Mouse (Mus musculus): Measurements from ENCODE around the gene Atp13a3. TPM values are rescaled to one million over a fixed set of nuclear protein-coding genes. Genes with fewer than 3 reads are reported as not detected.

The Atp13a3 gene
- polyA plus RNA-seq, 2 experiments: 8.7 to 14.8 TPM

DNA sequence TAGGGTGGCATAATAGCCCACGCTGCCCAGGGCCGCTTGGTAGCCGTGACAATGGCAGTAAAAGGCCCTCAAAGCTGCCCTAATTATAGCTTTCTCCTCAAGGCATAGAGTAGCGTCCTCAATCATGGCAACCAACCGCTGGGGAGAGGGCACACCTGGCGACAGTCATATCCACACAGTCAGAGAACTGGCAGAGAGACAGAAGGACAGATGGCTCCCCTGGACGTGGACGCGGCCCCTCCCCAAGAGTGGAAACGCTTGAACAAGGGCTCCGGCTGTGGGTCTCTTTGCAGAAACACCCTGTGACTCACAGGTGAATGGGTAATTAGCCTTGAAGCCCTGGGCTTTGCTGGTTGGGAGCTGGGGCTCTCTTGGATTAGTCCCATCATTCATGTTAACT is 127.4 kb downstream of the Atp13a3 start:
- Histone ChIP-seq H3K4me1 (replicated peaks; ENCODE audit: control insufficient read depth in 2 of 2, insufficient read depth in 2 of 2, low read length in 1 of 2) (no peaks in the 10 kb centered on the region), H3K9ac (replicated peaks) (no peak overlapping the region), H3K9me3 (ENCODE audit: control insufficient read depth, low read length) (no peaks in the 10 kb centered on the region), H3K27ac (no peak overlapping the region), H3K4me2 (ENCODE audit: low read depth) (no peak overlapping the region), H3K4me3 (ENCODE audit: insufficient read depth in 1 of 2, low read depth in 2 of 2, low read length in 2 of 2) (no peak overlapping the region), H3K36me3 (replicated peaks; ENCODE audit: control insufficient read depth, insufficient read depth, low read depth) (no peaks in the 10 kb centered on the region), H3K27me3 (ENCODE audit: control insufficient read depth, insufficient read depth, low read length) (peaks cover 16% of the 10 kb centered on the region)
- ATAC-seq (ENCODE audit: insufficient read depth): no peak
- TF ChIP-seq CTCF (IDR thresholded peaks at IDR 0.05; ENCODE audit: low read depth) (no peak), EP300 (IDR thresholded peaks at IDR 0.05; ENCODE audit: low read depth) (no peak)
- 67% methylated on average over 11 of the region's 11 CpGs for WGBS (ENCODE audit: insufficient replicate concordance)
- DNase-seq (ENCODE audit: low read depth in 3 of 3, low spot score in 3 of 3): no peak

- no peak for DNase-seq (ENCODE audit: low read depth in 3 of 3, low spot score in 3 of 3)
- no peaks in the 10 kb centered on the region for H3K36me3 ChIP-seq (replicated peaks; ENCODE audit: control insufficient read depth, insufficient read depth, low read depth)
- no peaks in the 10 kb centered on the region for H3K4me1 ChIP-seq (replicated peaks; ENCODE audit: control insufficient read depth in 2 of 2, insufficient read depth in 2 of 2, low read length in 1 of 2)
Measured at GRCm38 (mm10) chr16:30275558-30276340, 130.0 kb downstream of the Atp13a3 start.

GRCm38 (mm10) chr16:30273065-30273464 is 132.7 kb downstream of the Atp13a3 start:
- DNase-seq (ENCODE audit: low read depth in 3 of 3, low spot score in 3 of 3) (no peak), ATAC-seq (ENCODE audit: insufficient read depth) (no peak)
- H3K27me3 ChIP-seq (ENCODE audit: control insufficient read depth, insufficient read depth, low read length): no peaks in the 10 kb centered on the region
- no peak overlapping the region for H3K9ac ChIP-seq (replicated peaks)
- H3K27ac ChIP-seq: no peak overlapping the region
- H3K4me1 ChIP-seq (replicated peaks; ENCODE audit: control insufficient read depth in 2 of 2, insufficient read depth in 2 of 2, low read length in 1 of 2): no peaks in the 10 kb centered on the region
- H3K36me3 ChIP-seq (replicated peaks; ENCODE audit: control insufficient read depth, insufficient read depth, low read depth): no peaks in the 10 kb centered on the region
- H3K4me3 ChIP-seq (ENCODE audit: insufficient read depth in 1 of 2, low read depth in 2 of 2, low read length in 2 of 2): no peak overlapping the region
- WGBS (ENCODE audit: insufficient replicate concordance): 72% methylated on average over 8 of the region's 8 CpGs
- no peaks in the 10 kb centered on the region for H3K9me3 ChIP-seq (ENCODE audit: control insufficient read depth, low read length)
- TF ChIP-seq CTCF (IDR thresholded peaks at IDR 0.05; ENCODE audit: low read depth) (no peak), EP300 (IDR thresholded peaks at IDR 0.05; ENCODE audit: low read depth) (no peak)
- no peak overlapping the region for H3K4me2 ChIP-seq (ENCODE audit: low read depth)

More at GRCm38 (mm10) chr16:30275558-30276340, 130.0 kb downstream of the Atp13a3 start:
- no peak overlapping the region for H3K4me3 ChIP-seq (ENCODE audit: insufficient read depth in 1 of 2, low read depth in 2 of 2, low read length in 2 of 2)
- TF ChIP-seq EP300 (IDR thresholded peaks at IDR 0.05; ENCODE audit: low read depth) (no peak), CTCF (IDR thresholded peaks at IDR 0.05; ENCODE audit: low read depth) (no peak)
- H3K9me3 ChIP-seq (ENCODE audit: control insufficient read depth, low read length): no peaks in the 10 kb centered on the region
- no peak overlapping the region for H3K9ac ChIP-seq (replicated peaks)
- H3K27ac ChIP-seq: no peak overlapping the region
- 61% methylated on average over 15 of the region's 15 CpGs for WGBS (ENCODE audit: insufficient replicate concordance)
- H3K27me3 ChIP-seq (ENCODE audit: control insufficient read depth, insufficient read depth, low read length): no peaks in the 10 kb centered on the region
- no peak overlapping the region for H3K4me2 ChIP-seq (ENCODE audit: low read depth)
- no peak for ATAC-seq (ENCODE audit: insufficient read depth)

DNA sequence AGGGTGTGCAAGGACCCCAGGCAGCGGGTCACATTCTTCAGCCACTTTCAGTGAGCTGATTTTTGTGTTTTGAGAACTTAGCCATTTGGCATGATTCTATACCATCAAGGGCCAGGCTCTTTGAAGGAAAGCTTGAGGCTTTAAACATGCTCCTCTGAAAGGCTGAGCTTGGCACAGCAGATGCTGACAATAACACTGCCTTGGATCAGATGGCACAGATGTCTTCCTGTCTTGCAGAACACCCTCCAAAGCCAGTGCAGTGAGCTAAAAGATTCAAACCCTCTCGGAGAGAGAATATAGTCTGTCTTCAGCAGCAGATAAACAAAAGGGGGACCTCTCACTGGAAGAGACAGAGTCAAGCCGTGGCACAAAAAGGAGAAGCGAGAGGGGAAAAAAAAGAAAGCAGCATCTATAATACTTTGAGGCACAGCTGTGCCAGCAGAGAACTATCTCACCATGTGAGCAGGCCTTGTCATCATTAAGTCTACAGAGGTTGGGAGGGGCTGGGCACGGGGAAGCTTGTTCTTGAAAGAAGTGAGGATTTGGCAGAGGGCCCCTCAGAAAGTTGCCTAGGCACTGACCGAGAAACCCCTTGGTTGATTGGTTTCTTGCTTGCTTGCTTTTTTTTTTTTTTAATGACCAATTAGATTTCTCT is 133.7 kb downstream of the Atp13a3 start:
- Histone ChIP-seq H3K9me3 (ENCODE audit: control insufficient read depth, low read length) (no peaks in the 10 kb centered on the region), H3K36me3 (replicated peaks; ENCODE audit: control insufficient read depth, insufficient read depth, low read depth) (no peaks in the 10 kb centered on the region), H3K9ac (replicated peaks) (no peak overlapping the region), H3K4me2 (ENCODE audit: low read depth) (no peak overlapping the region), H3K4me3 (ENCODE audit: insufficient read depth in 1 of 2, low read depth in 2 of 2, low read length in 2 of 2) (no peak overlapping the region), H3K27ac (no peak overlapping the region), H3K4me1 (replicated peaks; ENCODE audit: control insufficient read depth in 2 of 2, insufficient read depth in 2 of 2, low read length in 1 of 2) (no peaks in the 10 kb centered on the region), H3K27me3 (ENCODE audit: control insufficient read depth, insufficient read depth, low read length) (no peaks in the 10 kb centered on the region)
- DNase-seq (ENCODE audit: low read depth in 3 of 3, low spot score in 3 of 3) (no peak), ATAC-seq (ENCODE audit: insufficient read depth) (no peak)
- 40% methylated on average over 6 of the region's 6 CpGs for WGBS (ENCODE audit: insufficient replicate concordance)
- TF ChIP-seq CTCF (IDR thresholded peaks at IDR 0.05; ENCODE audit: low read depth) (no peak), EP300 (IDR thresholded peaks at IDR 0.05; ENCODE audit: low read depth) (no peak)

DNA sequence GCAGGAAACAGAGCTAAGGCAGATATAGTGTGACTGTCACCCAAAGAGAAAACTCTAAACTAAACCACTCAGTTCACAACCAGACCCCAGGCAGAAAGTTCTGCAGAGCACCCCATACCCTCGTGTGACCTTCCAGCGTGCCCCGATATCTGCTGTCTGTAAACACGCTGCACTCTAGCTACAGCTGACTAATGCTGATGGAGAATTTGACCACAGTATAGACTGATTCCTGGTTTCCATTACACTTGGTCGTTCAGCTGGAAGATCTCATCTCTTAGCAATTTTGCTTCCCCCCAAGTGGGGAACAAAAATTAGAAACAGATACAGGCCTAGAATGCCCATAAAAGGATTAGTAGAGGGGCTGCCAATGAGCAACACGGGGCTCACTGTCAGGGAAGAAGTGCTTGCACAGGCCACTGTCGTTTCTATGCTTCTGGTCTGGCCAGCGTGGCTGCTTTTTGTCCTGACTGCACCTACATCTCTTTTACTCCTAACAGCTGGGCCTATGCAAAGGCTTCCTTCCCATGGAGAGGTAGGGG is 134.5 kb downstream of the Atp13a3 start:
- DNase-seq (ENCODE audit: low read depth in 3 of 3, low spot score in 3 of 3): no peak
- WGBS (ENCODE audit: insufficient replicate concordance): 58% methylated on average over 8 of the region's 8 CpGs

More for the DNA sequence above, 134.5 kb downstream of the Atp13a3 start:
- no peaks in the 10 kb centered on the region for H3K36me3 ChIP-seq (replicated peaks; ENCODE audit: control insufficient read depth, insufficient read depth, low read depth)
- no peak overlapping the region for H3K9ac ChIP-seq (replicated peaks)
- no peaks in the 10 kb centered on the region for H3K27me3 ChIP-seq (ENCODE audit: control insufficient read depth, insufficient read depth, low read length)
- TF ChIP-seq CTCF (IDR thresholded peaks at IDR 0.05; ENCODE audit: low read depth) (no peak), EP300 (IDR thresholded peaks at IDR 0.05; ENCODE audit: low read depth) (no peak)
- H3K4me1 ChIP-seq (replicated peaks; ENCODE audit: control insufficient read depth in 2 of 2, insufficient read depth in 2 of 2, low read length in 1 of 2): no peaks in the 10 kb centered on the region
- ATAC-seq (ENCODE audit: insufficient read depth): no peak
- no peak overlapping the region for H3K4me3 ChIP-seq (ENCODE audit: insufficient read depth in 1 of 2, low read depth in 2 of 2, low read length in 2 of 2)
- H3K9me3 ChIP-seq (ENCODE audit: control insufficient read depth, low read length): no peaks in the 10 kb centered on the region
- H3K4me2 ChIP-seq (ENCODE audit: low read depth): no peak overlapping the region
- H3K27ac ChIP-seq: no peak overlapping the region

All from liver, embryonic 14.5 days (tissue).